ENCODE assay signal across 8 mouse cellular contexts in the genomic region with DNA sequence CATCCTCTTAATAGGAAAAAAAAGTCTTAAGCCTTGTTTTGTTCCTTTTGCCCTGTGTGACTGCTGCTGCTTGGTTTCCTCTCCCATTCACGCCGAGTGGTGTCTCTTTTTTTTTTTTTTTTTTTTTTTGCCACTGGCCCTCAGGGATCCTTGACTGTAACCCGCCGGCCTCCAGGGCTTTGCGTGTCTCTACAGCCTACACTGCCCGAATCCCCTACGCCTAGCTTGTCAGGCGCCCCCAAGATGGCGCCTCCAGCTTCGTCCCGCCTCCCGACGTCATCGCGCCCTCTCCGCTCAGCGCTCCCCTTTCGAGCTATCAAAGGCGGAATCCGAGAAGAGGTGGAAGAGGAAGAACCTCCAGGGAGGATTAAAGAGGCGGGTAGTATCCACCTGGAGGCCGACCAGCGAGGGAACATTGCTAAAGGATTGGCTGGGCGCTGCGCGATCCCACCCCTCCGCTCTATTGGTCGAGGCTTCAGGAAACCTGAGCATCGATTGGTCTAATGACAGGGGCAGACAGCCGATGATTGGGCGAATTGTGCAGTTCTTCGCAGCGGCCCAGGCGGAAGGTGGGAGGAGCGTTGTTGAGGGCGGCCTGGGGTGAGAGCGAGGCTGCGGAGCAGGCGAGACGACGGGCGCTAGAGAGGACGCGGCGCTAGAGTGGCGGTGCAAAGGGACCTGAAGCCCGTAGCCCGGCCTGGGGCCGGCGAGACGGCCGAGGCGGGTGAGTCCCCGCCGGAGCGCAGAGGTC. TPM values are rescaled to one million over a fixed set of nuclear protein-coding genes. Genes with fewer than 3 reads are reported as not detected.
A peak's percentile ranks its signal among the peaks of the same experiment; 100 is the strongest.
DNase-seq lines count a peak whose midpoint lies in the region; ATAC-seq and TF ChIP-seq lines count a peak whose summit lies in the region.

No protein-coding gene starts in this region.

- H3K27ac ChIP-seq in bone marrow macrophage, adult 2 months (ENCODE audit: insufficient read depth, low read depth, low read length): peak overlapping the region; percentile 92
- peak overlapping the region; percentile 81 for H3K27ac ChIP-seq in embryonic fibroblast, embryonic 13.5 days (ENCODE audit: insufficient read depth, low read length)
- H3K27ac ChIP-seq in kidney, embryonic 14.5 days (ENCODE audit: low read depth, low read length): peak overlapping the region; percentile 94
- H3K27ac ChIP-seq in limb, embryonic 15.5 days: peak overlapping the region; percentile 95

- ATAC-seq in kidney, embryonic 14.5 days (ENCODE audit: low FRiP score, low TSS enrichment): peak; percentile 96
- ATAC-seq in limb, embryonic 15.5 days (ENCODE audit: insufficient number of reproducible peaks, low FRiP score, low TSS enrichment, low read depth): peak; percentile 97

- H3K4me3 ChIP-seq in bone marrow macrophage, adult 2 months (ENCODE audit: insufficient read depth, low read length): peak overlapping the region; percentile 82
- H3K4me3 ChIP-seq in embryonic fibroblast, embryonic 13.5 days (ENCODE audit: insufficient read depth, low read length): peak overlapping the region; percentile 97
- peak overlapping the region; percentile 63 for H3K4me3 ChIP-seq in kidney, embryonic 14.5 days (ENCODE audit: low read length)
- H3K4me3 ChIP-seq in limb, embryonic 15.5 days: peak overlapping the region; percentile 96

- peak overlapping the region; percentile 72 for H3K4me2 ChIP-seq in kidney, embryonic 14.5 days (replicated peaks; ENCODE audit: low read depth, low read length)
- peak overlapping the region; percentile 59 for H3K4me2 ChIP-seq in limb, embryonic 15.5 days

- no peak for TF ChIP-seq POLR2A in bone marrow macrophage, adult 2 months (IDR thresholded peaks at IDR 0.05; ENCODE audit: borderline replicate concordance, low read depth, low read length)
- peak; percentile 85 for TF ChIP-seq POLR2A in embryonic fibroblast, embryonic 13.5 days (IDR thresholded peaks at IDR 0.05; ENCODE audit: low read depth, low read length)

- peaks cover 17% of the 10 kb centered on the region for H3K4me1 ChIP-seq in bone marrow macrophage, adult 2 months (ENCODE audit: control insufficient read depth, insufficient read depth, low read length)
- H3K4me1 ChIP-seq in embryonic fibroblast, embryonic 13.5 days (ENCODE audit: control insufficient read depth, insufficient read depth, low read length): peaks cover 8% of the 10 kb centered on the region; the same call in 1 of the 2 replicates
- peaks cover 17% of the 10 kb centered on the region; the same call in 1 of the 2 replicates for H3K4me1 ChIP-seq in kidney, embryonic 14.5 days (ENCODE audit: control insufficient read depth, insufficient read depth, low read length)
- peaks cover 47% of the 10 kb centered on the region for H3K4me1 ChIP-seq in limb, embryonic 15.5 days

- peak; percentile 99 for DNase-seq in A20 (ENCODE audit: low read depth, low spot score)
- DNase-seq in heart, adult 9 months (ENCODE audit: low spot score in 2 of 2): peak; percentile 99 to 100
- DNase-seq in monocyte, adult 2 months (ENCODE audit: low read depth in 1 of 2, low spot score in 2 of 2): peak; percentile 93 to 96
- peak; percentile 99 for DNase-seq in spleen, postnatal 36 days (ENCODE audit: low spot score in 2 of 2)

- under 1% methylated on average over 56 of the region's 56 CpGs for WGBS in kidney, embryonic 14.5 days
- 0% methylated on average over 56 of the region's 56 CpGs for WGBS in limb, embryonic 15.5 days

- H3K36me3 ChIP-seq in kidney, embryonic 14.5 days (ENCODE audit: control insufficient read depth, insufficient read depth, low read length): peaks cover 24% of the 10 kb centered on the region
- H3K36me3 ChIP-seq in limb, embryonic 15.5 days: peaks cover 27% of the 10 kb centered on the region

- no peaks in the 10 kb centered on the region for H3K27me3 ChIP-seq in kidney, embryonic 14.5 days (ENCODE audit: control insufficient read depth, insufficient read depth, low read length)
- H3K27me3 ChIP-seq in limb, embryonic 15.5 days: no peaks in the 10 kb centered on the region

- peak overlapping the region; percentile 83 for H3K9ac ChIP-seq in kidney, embryonic 14.5 days (ENCODE audit: low read depth, low read length)
- peak overlapping the region; percentile 90 for H3K9ac ChIP-seq in limb, embryonic 15.5 days

- no peaks in the 10 kb centered on the region for H3K9me3 ChIP-seq in kidney, embryonic 14.5 days (ENCODE audit: control insufficient read depth, low read length)
- no peaks in the 10 kb centered on the region for H3K9me3 ChIP-seq in limb, embryonic 15.5 days

- TF ChIP-seq CTCF in bone marrow macrophage, adult 2 months (IDR thresholded peaks at IDR 0.05; ENCODE audit: low read depth, low read length): no peak
- no peak for TF ChIP-seq CTCF in embryonic fibroblast, embryonic 13.5 days (IDR thresholded peaks at IDR 0.05; ENCODE audit: borderline replicate concordance, insufficient read depth, low read length)

RNA-seq across cellular contexts. Expression of a gene that starts 4.5 kb away (rescaled TPM):
- 9.6 and 9.7 TPM in 2 replicates for polyA plus RNA-seq in bone marrow macrophage, adult 2 months (2012; ENCODE audit: insufficient read depth, insufficient read length, missing spikeins)
- polyA plus RNA-seq in embryonic fibroblast, embryonic 13.5 days (2011; ENCODE audit: insufficient read length, low read depth, missing spikeins): 10.3 and 11.0 TPM in 2 replicates
- polyA plus RNA-seq in kidney, embryonic 14.5 days (2014; fragmentation: Nextera tagmentation; extraction: Ambion mirVana): 21.9 and 33.4 TPM in 2 replicates
- polyA plus RNA-seq in limb, embryonic 15.5 days (2015; fragmentation: Nextera tagmentation; extraction: Ambion mirVana): 28.8 and 29.5 TPM in 2 replicates

RNA-seq across cellular contexts. Expression of a gene that starts 4.7 kb away (rescaled TPM):
- polyA plus RNA-seq in bone marrow macrophage, adult 2 months (2012; ENCODE audit: insufficient read depth, insufficient read length, missing spikeins): 1.5 and 2.1 TPM in 2 replicates
- 31.6 and 45.3 TPM in 2 replicates for polyA plus RNA-seq in embryonic fibroblast, embryonic 13.5 days (2011; ENCODE audit: insufficient read length, low read depth, missing spikeins)
- polyA plus RNA-seq in kidney, embryonic 14.5 days (2014; fragmentation: Nextera tagmentation; extraction: Ambion mirVana): 13.2 and 14.2 TPM in 2 replicates
- 4.2 and 5.7 TPM in 2 replicates for polyA plus RNA-seq in limb, embryonic 15.5 days (2015; fragmentation: Nextera tagmentation; extraction: Ambion mirVana)

Comparison
In these comparisons a context has a peak if more than half of its experiments do, and no peak if none do; other contexts are left out.
1. Peak in every context shown above with its lines: DNase-seq, ATAC-seq, H3K4me3 ChIP-seq and H3K27ac ChIP-seq.